Mouse (Mus musculus) left cerebral cortex, postnatal 14 days (tissue): ENCODE data around the gene Slc35d1. TPM values are rescaled to one million over a fixed set of nuclear protein-coding genes. Genes with fewer than 3 reads are reported as not detected.
"Not testable (repeated sequence)": the region's sequence is repeated elsewhere in the genome, so short reads cannot be mapped to it uniquely, and the experiment has no call there.

Experiments
- DNase-seq, 2 experiments: peaks; one replicate each; pipeline ENCODE4 v3.0.0; 2021 to 2022; ENCODE audit warnings: low spot score in 2 of 2, mixed read lengths in 1 of 2
- intact Hi-C: fragments of 180-260 bp; cut with DNase I; formaldehyde crosslinking; loops from one replicate; pipeline ENCODE4 v1.15.1; 2025
- total RNA-seq, 2 experiments: library from RNA; stranded (reverse); gene quantifications; 2 replicates each; pipeline ENCODE4 v1.2.3; 2021

The Slc35d1 gene
- total RNA-seq, 2 experiments from 2014 or later = 12.6 to 14.6 TPM

GRCm38 (mm10) chr4:103197401-103197800 lies 17.6 kb downstream of the Slc35d1 start:
- intact Hi-C loops = no loop called here
- no peak for DNase-seq

- intact Hi-C loops = no loop called here
- DNase-seq = no peak
Measured at GRCm38 (mm10) chr4:103192421-103192820, 22.5 kb downstream of the Slc35d1 start.

GRCm38 (mm10) chr4:103188786-103189640 lies 26.0 kb downstream of the Slc35d1 start:
- intact Hi-C loops = no loop called here
- no peak for DNase-seq

- intact Hi-C loops = no loop called here
- no peak for DNase-seq
Measured at GRCm38 (mm10) chr4:103180300-103180888, 34.6 kb downstream of the Slc35d1 start.

- no peak for DNase-seq
- intact Hi-C loops = no loop called here
Measured at GRCm38 (mm10) chr4:103179581-103179980, 35.4 kb downstream of the Slc35d1 start.

- DNase-seq = peak; percentile 44 to 52
Measured at GRCm38 (mm10) chr4:103178635-103179318, 36.2 kb downstream of the Slc35d1 start.

GRCm38 (mm10) chr4:103177681-103178080 lies 37.3 kb downstream of the Slc35d1 start:
- no peak for DNase-seq
- intact Hi-C loops = no loop called here

More at GRCm38 (mm10) chr4:103178635-103179318, 36.2 kb downstream of the Slc35d1 start:
- intact Hi-C loops = no loop called here

GRCm38 (mm10) chr4:103174001-103174400 lies 41.0 kb downstream of the Slc35d1 start:
- no peak for DNase-seq

GRCm38 (mm10) chr4:103173507-103173906 lies 41.5 kb downstream of the Slc35d1 start:
- intact Hi-C loops = no loop called here
- no peak for DNase-seq

More at GRCm38 (mm10) chr4:103174001-103174400, 41.0 kb downstream of the Slc35d1 start:
- intact Hi-C loops = no loop called here

- DNase-seq = peak; percentile 13 to 14
Measured at GRCm38 (mm10) chr4:103171256-103171655, 43.7 kb downstream of the Slc35d1 start.

GRCm38 (mm10) chr4:103166198-103166597 lies 48.8 kb downstream of the Slc35d1 start:
- intact Hi-C loops = loop anchor here (10.0 kb wide), 1 partner anchor 179 kb away; no protein-coding TSS in a partner anchor

More at GRCm38 (mm10) chr4:103171256-103171655, 43.7 kb downstream of the Slc35d1 start:
- intact Hi-C loops = no loop called here

GRCm38 (mm10) chr4:103158781-103159180 lies 56.2 kb downstream of the Slc35d1 start:
- intact Hi-C loops = no loop called here
- no peak for DNase-seq

More at GRCm38 (mm10) chr4:103166198-103166597, 48.8 kb downstream of the Slc35d1 start:
- DNase-seq = not testable (repeated sequence)

GRCm38 (mm10) chr4:103151946-103152345 lies 63.0 kb downstream of the Slc35d1 start:
- DNase-seq = no peak
- intact Hi-C loops = no loop called here

GRCm38 (mm10) chr4:103146339-103146738 lies 68.6 kb downstream of the Slc35d1 start:
- intact Hi-C loops = loop anchor here (2.0 kb wide), 1 partner anchor 160 kb away; no protein-coding TSS in a partner anchor
- DNase-seq = peak; percentile 82 to 86

- no peak for DNase-seq
- intact Hi-C loops = no loop called here
Measured at GRCm38 (mm10) chr4:103136946-103137345, 78.0 kb downstream of the Slc35d1 start.

- no peak for DNase-seq
- intact Hi-C loops = no loop called here
Measured at GRCm38 (mm10) chr4:103126533-103126932, 88.4 kb downstream of the Slc35d1 start.

GRCm38 (mm10) chr4:103123606-103124005 lies 91.4 kb downstream of the Slc35d1 start:
- intact Hi-C loops = no loop called here
- no peak for DNase-seq

- intact Hi-C loops = no loop called here
- DNase-seq = no peak
Measured at GRCm38 (mm10) chr4:103123086-103123485, 91.9 kb downstream of the Slc35d1 start.

GRCm38 (mm10) chr4:103120874-103121389 lies 94.0 kb downstream of the Slc35d1 start:
- DNase-seq = no peak
- intact Hi-C loops = no loop called here
